Mouse (Mus musculus): ENCODE results near the gene Klhdc7a. TPM values are rescaled to one million over a fixed set of nuclear protein-coding genes. Genes with fewer than 3 reads are reported as not detected.

The Klhdc7a gene
- polyA plus RNA-seq, 1 experiment = 0.96 TPM

GRCm38 (mm10) chr4:139960086-139960713 is 7.6 kb downstream of the Klhdc7a start:
- DNase-seq (ENCODE audit: low read depth) = peak; percentile 50
- no peak for TF ChIP-seq CTCF (IDR thresholded peaks at IDR 0.05; ENCODE audit: borderline replicate concordance, extremely low read depth, insufficient read depth, insufficient read length)
- TF ChIP-seq POLR2A (IDR thresholded peaks at IDR 0.05; ENCODE audit: borderline replicate concordance, extremely low read depth, insufficient read depth, insufficient read length, poor library complexity, severe bottlenecking) = no peak

- no peak for DNase-seq (ENCODE audit: low read depth)
- TF ChIP-seq CTCF (IDR thresholded peaks at IDR 0.05; ENCODE audit: borderline replicate concordance, extremely low read depth, insufficient read depth, insufficient read length) (no peak), POLR2A (IDR thresholded peaks at IDR 0.05; ENCODE audit: borderline replicate concordance, extremely low read depth, insufficient read depth, insufficient read length, poor library complexity, severe bottlenecking) (no peak)
Measured at GRCm38 (mm10) chr4:139959188-139959587, 8.6 kb downstream of the Klhdc7a start.

GRCm38 (mm10) chr4:139950876-139951485 is 16.8 kb downstream of the Klhdc7a start:
- DNase-seq (ENCODE audit: low read depth) = no peak
- TF ChIP-seq POLR2A (IDR thresholded peaks at IDR 0.05; ENCODE audit: borderline replicate concordance, extremely low read depth, insufficient read depth, insufficient read length, poor library complexity, severe bottlenecking) = no peak
- TF ChIP-seq CTCF (IDR thresholded peaks at IDR 0.05; ENCODE audit: borderline replicate concordance, extremely low read depth, insufficient read depth, insufficient read length) = no peak

- TF ChIP-seq POLR2A (IDR thresholded peaks at IDR 0.05; ENCODE audit: borderline replicate concordance, extremely low read depth, insufficient read depth, insufficient read length, poor library complexity, severe bottlenecking) = no peak
- peak; percentile 82 for DNase-seq (ENCODE audit: low read depth)
Measured at GRCm38 (mm10) chr4:139950431-139950848, 17.4 kb downstream of the Klhdc7a start.

- no peak for TF ChIP-seq POLR2A (IDR thresholded peaks at IDR 0.05; ENCODE audit: borderline replicate concordance, extremely low read depth, insufficient read depth, insufficient read length, poor library complexity, severe bottlenecking)
- no peak for TF ChIP-seq CTCF (IDR thresholded peaks at IDR 0.05; ENCODE audit: borderline replicate concordance, extremely low read depth, insufficient read depth, insufficient read length)
- peak; percentile 69 for DNase-seq (ENCODE audit: low read depth)
Measured at GRCm38 (mm10) chr4:139948591-139948990, 19.2 kb downstream of the Klhdc7a start.

GRCm38 (mm10) chr4:139947341-139947740 is 20.5 kb downstream of the Klhdc7a start:
- no peak for TF ChIP-seq POLR2A (IDR thresholded peaks at IDR 0.05; ENCODE audit: borderline replicate concordance, extremely low read depth, insufficient read depth, insufficient read length, poor library complexity, severe bottlenecking)
- TF ChIP-seq CTCF (IDR thresholded peaks at IDR 0.05; ENCODE audit: borderline replicate concordance, extremely low read depth, insufficient read depth, insufficient read length) = peak; percentile 20; the same call in 1 of the 2 replicates
- no peak for DNase-seq (ENCODE audit: low read depth)

GRCm38 (mm10) chr4:139941831-139942230 is 26.0 kb downstream of the Klhdc7a start:
- TF ChIP-seq CTCF (IDR thresholded peaks at IDR 0.05; ENCODE audit: borderline replicate concordance, extremely low read depth, insufficient read depth, insufficient read length) (no peak), POLR2A (IDR thresholded peaks at IDR 0.05; ENCODE audit: borderline replicate concordance, extremely low read depth, insufficient read depth, insufficient read length, poor library complexity, severe bottlenecking) (no peak)
- no peak for DNase-seq (ENCODE audit: low read depth)

- TF ChIP-seq POLR2A (IDR thresholded peaks at IDR 0.05; ENCODE audit: borderline replicate concordance, extremely low read depth, insufficient read depth, insufficient read length, poor library complexity, severe bottlenecking) (no peak), CTCF (IDR thresholded peaks at IDR 0.05; ENCODE audit: borderline replicate concordance, extremely low read depth, insufficient read depth, insufficient read length) (no peak)
- DNase-seq (ENCODE audit: low read depth) = no peak
Measured at GRCm38 (mm10) chr4:139935557-139935956, 32.3 kb downstream of the Klhdc7a start.

GRCm38 (mm10) chr4:139932970-139933801 is 34.6 kb downstream of the Klhdc7a start:
- no peak for TF ChIP-seq POLR2A (IDR thresholded peaks at IDR 0.05; ENCODE audit: borderline replicate concordance, extremely low read depth, insufficient read depth, insufficient read length, poor library complexity, severe bottlenecking)
- no peak for TF ChIP-seq CTCF (IDR thresholded peaks at IDR 0.05; ENCODE audit: borderline replicate concordance, extremely low read depth, insufficient read depth, insufficient read length)
- DNase-seq (ENCODE audit: low read depth) = peak; percentile 91

- DNase-seq (ENCODE audit: low read depth) = peak; percentile 96
- no peak for TF ChIP-seq CTCF (IDR thresholded peaks at IDR 0.05; ENCODE audit: borderline replicate concordance, extremely low read depth, insufficient read depth, insufficient read length)
- no peak for TF ChIP-seq POLR2A (IDR thresholded peaks at IDR 0.05; ENCODE audit: borderline replicate concordance, extremely low read depth, insufficient read depth, insufficient read length, poor library complexity, severe bottlenecking)
Measured at GRCm38 (mm10) chr4:139931790-139932510, 35.9 kb downstream of the Klhdc7a start.

GRCm38 (mm10) chr4:139930885-139931284 is 36.9 kb downstream of the Klhdc7a start:
- TF ChIP-seq CTCF (IDR thresholded peaks at IDR 0.05; ENCODE audit: borderline replicate concordance, extremely low read depth, insufficient read depth, insufficient read length) (no peak), POLR2A (IDR thresholded peaks at IDR 0.05; ENCODE audit: borderline replicate concordance, extremely low read depth, insufficient read depth, insufficient read length, poor library complexity, severe bottlenecking) (no peak)
- no peak for DNase-seq (ENCODE audit: low read depth)
